Mouse (Mus musculus) kidney, adult 2 months (tissue): ENCODE results near the gene Etl4. TPM values are rescaled to one million over a fixed set of nuclear protein-coding genes. Genes with fewer than 3 reads are reported as not detected.

ENCODE experiments used
- DNase-seq: peaks from one replicate; pipeline ENCODE4 v3.0.0; 2021
- H3K27ac ChIP-seq: fragments of 200-500 bp; 2 replicates; pipeline ENCODE4 v1.5.1; 2012; ENCODE audit warnings: low read depth, low read length, control low read depth, inconsistent platforms; ENCODE audit not compliant: insufficient read depth
- H3K27me3 ChIP-seq: fragments of 200-500 bp; replicated peaks from 2 replicates; pipeline ENCODE4 v1.6.1; 2012; ENCODE audit warnings: mild to moderate bottlenecking, moderate library complexity, low read length, inconsistent platforms; ENCODE audit not compliant: control insufficient read depth, insufficient read depth
- H3K36me3 ChIP-seq: fragments of 200-500 bp; 2 replicates; pipeline ENCODE4 v1.6.1; 2012; ENCODE audit warnings: mild to moderate bottlenecking, moderate library complexity, low read length, inconsistent platforms; ENCODE audit not compliant: control insufficient read depth, insufficient read depth
- H3K4me1 ChIP-seq: fragments of 200-500 bp; 2 replicates; pipeline ENCODE4 v1.6.1; 2011; ENCODE audit warnings: low read length; ENCODE audit not compliant: control insufficient read depth, insufficient read depth
- H3K4me3 ChIP-seq: fragments of 200-500 bp; 2 replicates; pipeline ENCODE4 v1.5.1; 2011; ENCODE audit warnings: mild to moderate bottlenecking, low read depth, low read length, control low read depth; ENCODE audit not compliant: insufficient read depth
- CTCF ChIP-seq: fragments of 200-500 bp; conservative IDR thresholded peaks from 2 replicates; pipeline ENCODE4 v1.5.1; 2011; ENCODE audit warnings: low read depth, mild to moderate bottlenecking, control low read depth, low read length, moderate library complexity, mixed read lengths; ENCODE audit not compliant: insufficient read depth, insufficient read length
- POLR2A ChIP-seq: fragments of 200-500 bp; IDR thresholded peaks from one replicate; pipeline ENCODE4 v1.6.1; 2011; ENCODE audit warnings: low read depth, low read length, control low read depth
- WGBS: fragments of 180-500 bp; shearing (Covaris S2); methylation state at CpG from one replicate; pipeline ENCODE4 v1.1.7; 2018; 5-methylcytosine and 5-hydroxymethylcytosine counted together
- polyA plus RNA-seq: library from polyadenylated mRNA; depleted of rRNA; stranded (reverse); fragments of >200 nt; gene quantifications from 2 replicates; pipeline ENCODE4 v1.2.3, GENCODE M21; 2012

Gene Etl4
- polyA plus RNA-seq, 1 experiment: 21.4 TPM

DNA sequence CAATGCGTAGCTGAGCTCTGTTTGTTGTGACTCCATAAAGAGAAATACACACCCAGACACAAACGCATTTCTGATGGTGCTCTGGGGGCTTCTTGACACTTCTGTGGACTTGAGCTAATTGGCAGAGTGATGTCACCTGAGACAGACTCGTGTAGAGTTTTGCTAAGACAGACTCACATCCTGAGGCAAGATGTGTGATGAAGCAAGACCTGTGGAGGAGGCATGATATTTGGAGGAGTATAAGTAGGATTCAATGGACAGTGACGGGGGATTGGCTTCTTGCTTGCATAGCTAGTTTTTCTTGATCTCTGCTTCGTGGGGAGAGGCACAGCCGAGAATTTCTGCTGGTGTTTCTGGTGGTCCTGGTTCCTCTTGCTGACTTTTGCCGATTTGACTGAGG lies 908.6 kb downstream of the Etl4 start:
- Histone ChIP-seq H3K4me1 (no peaks in the 10 kb centered on the region), H3K36me3 (no peaks in the 10 kb centered on the region), H3K27ac (no peak overlapping the region), H3K27me3 (no peaks in the 10 kb centered on the region), H3K4me3 (no peak overlapping the region)
- DNase-seq: no peak
- WGBS: 49% methylated on average over 7 of the region's 7 CpGs
- TF ChIP-seq POLR2A: no peak

DNA sequence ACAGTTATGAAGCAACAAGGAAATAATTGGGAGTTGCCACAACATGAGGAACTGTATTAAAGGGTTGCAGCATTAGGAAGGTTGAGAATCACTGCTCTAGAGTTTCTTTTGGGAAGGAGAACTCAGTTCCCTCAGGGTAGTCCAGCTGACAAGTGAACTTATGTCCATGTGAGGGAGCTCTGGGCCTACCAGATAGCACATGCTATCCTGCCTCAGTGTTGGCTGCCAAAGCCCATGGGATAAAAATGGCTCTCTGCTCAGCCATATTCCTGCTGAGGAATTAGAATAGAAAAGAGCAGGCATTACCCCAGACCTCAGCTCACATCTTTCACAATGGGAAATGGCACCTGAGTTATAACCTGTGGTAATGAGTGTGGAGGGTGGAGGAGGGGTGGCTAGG lies 916.7 kb downstream of the Etl4 start:
- H3K4me1 ChIP-seq: no peaks in the 10 kb centered on the region
- no peak overlapping the region for H3K27ac ChIP-seq
- H3K27me3 ChIP-seq: no peaks in the 10 kb centered on the region
- no peak overlapping the region for H3K4me3 ChIP-seq
- TF ChIP-seq POLR2A (no peak), CTCF (no peak)
- no peak for DNase-seq
- H3K36me3 ChIP-seq: no peaks in the 10 kb centered on the region

GRCm38 (mm10) chr2:20830882-20831281 lies 921.3 kb downstream of the Etl4 start:
- WGBS: 35% methylated on average over 3 of the region's 3 CpGs
- no peak overlapping the region for H3K4me3 ChIP-seq
- TF ChIP-seq POLR2A (no peak), CTCF (no peak)

GRCm38 (mm10) chr2:20831608-20832406 lies 922.2 kb downstream of the Etl4 start:
- Histone ChIP-seq H3K27ac (no peak overlapping the region), H3K36me3 (no peaks in the 10 kb centered on the region), H3K27me3 (no peaks in the 10 kb centered on the region), H3K4me1 (no peaks in the 10 kb centered on the region), H3K4me3 (no peak overlapping the region)
- WGBS: 69% methylated on average over 3 of the region's 3 CpGs
- no peak for DNase-seq
- TF ChIP-seq CTCF (no peak), POLR2A (no peak)

More at GRCm38 (mm10) chr2:20830882-20831281, 921.3 kb downstream of the Etl4 start:
- no peaks in the 10 kb centered on the region for H3K36me3 ChIP-seq
- no peak overlapping the region for H3K27ac ChIP-seq
- H3K4me1 ChIP-seq: no peaks in the 10 kb centered on the region
- no peak for DNase-seq
- no peaks in the 10 kb centered on the region for H3K27me3 ChIP-seq

DNA sequence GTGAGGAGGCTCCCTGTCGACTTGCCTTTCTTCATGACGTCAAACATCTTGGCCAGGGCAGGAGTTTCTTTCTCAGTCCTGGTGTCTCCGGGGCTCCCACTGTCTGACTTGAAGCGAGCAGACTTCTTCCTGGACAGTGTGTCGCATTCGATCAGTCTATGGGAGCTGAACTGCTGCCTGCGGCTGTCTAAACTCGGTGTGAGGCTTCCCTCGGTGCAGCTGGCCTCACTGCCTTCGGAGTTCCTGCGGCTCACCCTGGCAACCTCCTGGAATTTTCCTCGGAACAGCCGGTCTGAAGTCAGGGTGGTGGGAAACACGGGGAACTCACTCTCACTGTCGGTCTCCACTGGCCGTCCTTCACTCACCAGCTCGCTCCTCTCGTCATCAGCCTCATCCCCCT lies 939.8 kb downstream of the Etl4 start:
- WGBS: 92% methylated on average over 18 of the region's 18 CpGs
- DNase-seq: no peak
- H3K36me3 ChIP-seq: peaks cover 7% of the 10 kb centered on the region

More for the DNA sequence above, 939.8 kb downstream of the Etl4 start:
- H3K27me3 ChIP-seq: no peaks in the 10 kb centered on the region
- no peaks in the 10 kb centered on the region for H3K4me1 ChIP-seq
- TF ChIP-seq CTCF: no peak
- H3K4me3 ChIP-seq: no peak overlapping the region
- H3K27ac ChIP-seq: no peak overlapping the region
